Mouse (Mus musculus): ENCODE results near the gene Atcay.
"Not testable (repeated sequence)": the region's sequence is repeated elsewhere in the genome, so short reads cannot be mapped to it uniquely, and the experiment has no call there.

Gene Atcay

GRCm38 (mm10) chr10:81244146-81244545 is 13.5 kb upstream of the Atcay start:
- DNase-seq (ENCODE audit: extremely low spot score, low spot score): no peak

- no peak for DNase-seq (ENCODE audit: extremely low spot score, low spot score)
These were observed 11.4 kb upstream of the Atcay start for GRCm38 (mm10) chr10:81242021-81242420.

DNA sequence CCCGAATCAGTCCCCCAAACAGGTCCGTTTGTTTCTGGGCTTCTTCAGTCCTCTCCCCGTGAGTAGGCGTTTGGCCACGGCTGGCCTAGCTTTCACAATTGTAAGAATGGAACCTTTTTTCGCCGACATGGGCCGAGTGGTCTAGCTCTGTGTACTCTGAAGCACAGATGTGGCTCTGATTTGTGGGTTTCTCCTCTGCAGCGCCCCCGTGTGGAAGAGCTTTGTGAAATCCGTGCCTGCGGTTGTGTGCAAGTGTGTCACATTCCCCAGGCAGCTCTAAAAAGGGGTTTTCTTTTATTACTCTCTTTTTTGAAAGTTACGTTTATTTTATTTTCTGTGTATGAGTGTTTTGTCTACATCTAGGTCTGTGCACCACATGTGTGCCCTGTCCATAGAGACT is 10.2 kb upstream of the Atcay start:
- DNase-seq (ENCODE audit: extremely low spot score, low spot score): peak; percentile 76

DNA sequence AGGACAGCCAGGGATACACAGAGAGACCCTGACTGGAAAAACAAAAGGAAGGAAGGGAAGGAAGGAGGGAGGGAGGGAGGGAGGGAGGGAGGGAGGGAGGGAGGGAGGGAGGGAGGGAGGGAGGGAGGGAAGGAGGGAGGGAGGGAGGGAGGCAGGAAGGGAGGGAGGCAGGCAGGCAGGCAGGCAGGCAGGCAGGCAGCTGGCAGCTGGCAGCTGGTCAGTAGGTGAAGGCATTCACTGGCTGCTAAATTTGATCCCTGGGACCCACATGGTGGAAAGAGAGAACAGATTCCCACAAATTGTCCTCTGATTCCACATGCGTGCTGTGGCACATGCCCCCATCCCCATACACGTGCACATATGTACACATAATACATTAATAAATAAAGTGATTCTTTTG is 8.0 kb upstream of the Atcay start:
- DNase-seq (ENCODE audit: extremely low spot score, low spot score): no peak

DNA sequence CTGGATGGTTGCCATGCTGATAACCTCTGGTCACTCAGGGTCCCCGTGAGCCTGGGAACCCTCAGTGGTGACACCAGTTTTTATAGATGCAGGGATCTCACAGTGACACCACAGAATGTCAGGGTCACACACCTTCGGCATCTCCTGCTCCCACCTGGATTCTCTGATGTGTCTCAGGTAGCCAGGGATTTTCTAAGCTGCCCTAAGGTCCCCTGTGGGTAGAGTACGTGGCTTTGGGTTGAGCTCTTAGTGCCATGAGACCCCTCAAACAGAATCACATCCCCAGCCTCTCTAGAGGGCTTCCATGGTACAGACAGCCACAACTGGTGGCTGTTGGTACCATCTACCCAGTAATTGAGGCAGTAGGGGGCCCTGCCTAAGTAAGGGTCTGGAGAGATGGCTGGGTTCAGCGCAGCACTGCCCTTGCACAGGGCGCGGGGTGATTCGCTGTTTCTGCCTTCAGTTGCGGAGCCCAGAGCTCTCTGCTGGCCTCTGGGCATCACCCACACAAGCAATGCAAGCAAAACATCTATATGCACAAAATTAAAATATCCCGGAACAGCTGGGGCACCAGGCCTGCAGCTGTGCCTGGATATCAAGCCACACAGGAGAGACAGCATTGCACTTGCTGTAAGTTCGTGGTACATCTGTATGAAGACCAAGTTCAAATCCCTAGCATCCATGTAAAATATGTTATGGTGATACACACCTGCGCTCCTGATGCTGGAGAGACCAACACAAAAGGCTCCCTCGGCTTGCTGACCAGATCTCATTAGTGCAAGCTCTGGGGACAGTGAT is 6.0 kb upstream of the Atcay start:
- no peak for DNase-seq (ENCODE audit: extremely low spot score, low spot score)

DNA sequence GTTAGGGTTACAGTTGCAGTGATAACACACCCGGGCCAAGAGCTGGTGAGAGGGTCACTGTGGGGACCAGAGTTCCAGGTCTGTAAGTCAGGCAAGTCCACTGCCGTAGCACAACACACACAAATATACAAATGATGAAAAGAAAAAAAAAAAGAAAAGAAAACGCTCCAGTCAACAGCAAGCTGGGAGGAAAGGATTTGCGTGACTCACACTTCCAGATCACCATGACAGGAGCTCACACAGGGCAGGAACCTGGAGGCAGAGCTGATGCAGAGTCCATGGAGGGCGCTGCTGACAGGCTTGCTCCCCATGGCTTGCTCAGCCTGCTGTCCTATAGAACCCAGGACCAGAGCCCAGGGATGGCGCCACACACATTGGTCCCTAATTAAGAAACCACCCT is 3.6 kb upstream of the Atcay start:
- DNase-seq (ENCODE audit: extremely low spot score, low spot score): no peak

DNA sequence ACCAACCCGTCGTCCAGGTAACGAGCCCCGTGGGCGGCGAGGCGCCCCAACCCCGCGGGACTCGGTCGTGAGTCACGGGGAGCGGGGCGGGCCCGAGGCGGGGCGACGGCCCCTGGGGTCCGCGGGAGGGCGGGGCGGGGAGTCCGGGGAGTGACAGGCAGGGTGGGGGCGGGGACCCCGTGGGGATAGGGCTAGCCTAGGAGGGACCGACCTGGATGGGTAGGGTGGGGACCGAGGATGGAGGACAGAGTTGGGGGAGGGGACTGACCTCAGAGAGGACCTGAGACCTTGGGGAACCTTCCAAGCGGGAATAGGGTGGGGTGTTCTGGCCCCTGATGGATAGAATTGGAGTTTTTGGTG is 2.6 kb upstream of the Atcay start:
- DNase-seq (ENCODE audit: extremely low spot score, low spot score): no peak

DNA sequence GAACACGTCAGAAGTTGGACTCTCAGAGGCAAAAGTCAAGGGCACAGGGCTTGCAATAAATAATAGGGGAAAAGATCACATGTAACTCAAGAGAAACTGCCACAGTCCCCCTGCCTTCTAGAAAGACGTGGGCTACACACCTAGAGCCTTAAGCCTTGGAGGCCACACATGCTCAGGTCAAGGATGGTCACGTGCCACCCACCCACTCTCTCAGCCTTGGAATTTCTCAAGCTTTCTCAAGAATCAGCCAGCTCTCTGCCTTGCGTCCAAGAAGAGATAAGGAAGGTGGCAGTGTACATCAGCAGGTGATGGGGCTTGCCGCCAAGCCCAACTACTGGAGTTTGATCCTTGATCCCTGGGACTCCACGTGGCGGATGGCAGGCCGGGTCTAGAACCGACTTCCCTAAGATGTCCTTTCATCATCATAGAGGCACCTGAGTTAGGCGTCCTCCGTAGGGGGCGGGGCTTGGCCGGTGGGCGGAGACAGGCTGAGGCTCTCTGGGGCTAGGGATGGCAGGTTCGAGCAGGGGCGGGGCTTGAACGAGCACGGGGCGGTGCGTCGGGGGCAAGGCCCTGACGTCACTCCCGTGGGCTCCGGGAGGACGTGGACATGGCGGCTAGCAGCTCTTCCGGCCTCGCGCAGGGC is 2.1 kb upstream of the Atcay start, which contains the start of gene Zfr2:
Gene Zfr2 (plus strand): TSS at position 576 of the 646 bp plus-strand sequence.
- DNase-seq (ENCODE audit: extremely low spot score, low spot score): peak; percentile 81

DNA sequence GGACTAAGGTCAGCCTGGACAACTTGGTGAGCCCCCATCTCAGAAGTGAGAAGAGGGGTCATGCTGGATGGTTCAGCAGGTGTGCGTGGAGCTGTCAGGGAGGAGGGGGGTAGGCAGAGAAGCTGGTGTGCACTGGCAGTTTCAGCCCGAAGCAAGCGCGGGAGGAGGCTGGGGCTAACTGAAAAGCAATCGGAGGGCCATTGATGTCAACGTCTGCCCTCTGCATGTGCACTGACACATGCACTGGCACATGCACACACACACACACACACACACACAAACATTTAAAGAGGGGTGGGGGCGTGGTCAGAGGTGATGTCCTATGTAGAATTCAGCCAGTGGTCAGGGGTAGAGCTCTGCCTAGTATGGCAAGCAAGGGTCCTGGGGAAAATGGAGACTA is 803 bp upstream of the Atcay start:
- DNase-seq (ENCODE audit: extremely low spot score, low spot score): no peak

GRCm38 (mm10) chr10:81229735-81230437 is 747 bp downstream of the Atcay start:
- DNase-seq (ENCODE audit: extremely low spot score, low spot score): no peak

DNA sequence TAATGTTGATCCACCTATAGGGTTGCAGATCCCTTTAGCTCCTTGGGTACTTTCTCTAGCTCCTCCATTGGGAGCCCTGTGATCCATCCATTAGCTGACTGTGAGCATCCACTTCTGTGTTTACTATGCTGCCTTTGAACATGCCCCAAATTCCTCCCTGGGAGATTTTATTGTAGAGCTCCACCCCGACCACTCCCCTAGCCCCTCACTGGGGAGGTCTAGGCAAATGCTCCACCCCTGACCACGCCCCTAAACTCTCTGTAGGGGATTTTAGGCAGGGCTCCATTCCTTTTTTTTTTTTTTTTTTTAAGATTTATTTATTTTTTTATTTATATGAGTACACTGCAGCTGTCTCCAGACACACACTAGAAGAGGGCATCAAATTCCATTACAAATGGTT is 6.9 kb downstream of the Atcay start:
- not testable (repeated sequence) for DNase-seq (ENCODE audit: extremely low spot score, low spot score)

GRCm38 (mm10) chr10:81221402-81222015 is 9.1 kb downstream of the Atcay start:
- no peak for DNase-seq (ENCODE audit: extremely low spot score, low spot score)

DNA sequence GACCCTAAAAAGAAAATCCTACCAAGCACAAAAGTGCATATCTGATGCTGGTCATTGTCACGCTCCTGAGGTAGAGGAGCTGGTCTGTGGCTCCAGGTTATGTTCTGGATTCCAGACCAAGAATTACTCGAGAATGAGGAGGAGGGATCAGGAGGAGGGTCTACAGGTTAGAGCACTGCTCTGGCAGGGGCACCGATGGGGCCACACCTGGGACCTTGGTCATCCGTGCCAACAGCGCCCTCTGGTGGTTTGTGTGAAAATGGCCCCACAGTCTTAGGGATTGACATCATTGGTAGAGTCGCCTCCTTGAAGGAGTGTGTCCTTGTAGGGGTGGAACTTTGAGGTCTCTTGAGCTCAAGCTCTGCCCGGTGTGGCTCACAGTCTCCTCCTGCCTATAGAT is 12.7 kb downstream of the Atcay start:
- DNase-seq (ENCODE audit: extremely low spot score, low spot score): peak; percentile 60

GRCm38 (mm10) chr10:81217267-81217666 is 13.4 kb downstream of the Atcay start:
- not testable (repeated sequence) for DNase-seq (ENCODE audit: extremely low spot score, low spot score)

DNA sequence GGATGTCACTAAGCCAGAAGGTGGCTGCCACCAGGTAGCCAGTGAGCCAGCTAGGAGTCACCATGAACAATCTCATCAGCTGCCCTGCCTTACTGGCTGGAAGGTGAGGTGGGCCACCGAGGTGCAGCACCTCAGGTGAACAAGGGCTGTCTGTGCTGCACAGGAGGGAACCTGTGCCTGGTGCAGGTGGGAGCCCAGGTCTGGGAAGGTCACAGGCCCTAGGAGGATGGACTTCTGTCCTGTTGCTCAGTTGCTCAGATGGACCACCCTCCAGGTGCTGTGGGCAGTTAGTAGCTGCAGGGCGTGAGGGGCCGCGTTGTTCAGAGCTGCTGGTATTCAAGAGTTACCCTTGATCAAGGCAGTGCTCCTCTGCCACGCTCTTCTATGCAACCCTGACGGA is 13.8 kb downstream of the Atcay start:
- DNase-seq (ENCODE audit: extremely low spot score, low spot score): no peak

DNA sequence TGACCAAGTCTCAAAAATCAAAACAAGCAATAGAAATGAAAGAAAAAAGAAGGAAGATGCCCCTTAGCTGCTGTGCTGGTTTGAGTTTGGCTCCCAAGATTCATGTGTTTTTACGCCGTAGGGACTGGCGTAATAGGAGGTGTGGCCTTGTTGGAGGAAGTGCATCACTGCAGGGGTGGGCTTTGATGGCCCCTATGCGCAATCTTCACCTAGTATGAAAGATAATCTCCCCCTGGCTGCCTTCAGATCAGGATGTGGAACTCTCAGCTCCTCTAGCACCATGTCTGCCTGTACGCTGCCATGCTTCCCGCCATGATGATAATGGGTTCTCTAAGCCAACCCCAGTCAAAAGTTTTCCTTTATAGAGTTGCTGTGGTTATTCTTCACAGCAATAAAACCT is 14.4 kb downstream of the Atcay start:
- no peak for DNase-seq (ENCODE audit: extremely low spot score, low spot score)

- DNase-seq (ENCODE audit: extremely low spot score, low spot score): no peak
These were observed 20.5 kb downstream of the Atcay start for GRCm38 (mm10) chr10:81210154-81210553.

- DNase-seq (ENCODE audit: extremely low spot score, low spot score): no peak
These were observed 26.5 kb downstream of the Atcay start for GRCm38 (mm10) chr10:81204137-81204536.

- DNase-seq (ENCODE audit: extremely low spot score, low spot score): no peak
These were observed 27.5 kb downstream of the Atcay start for GRCm38 (mm10) chr10:81202978-81203720.

- DNase-seq (ENCODE audit: extremely low spot score, low spot score): no peak
These were observed 28.6 kb downstream of the Atcay start, which contains the start of gene Nmrk2 for GRCm38 (mm10) chr10:81201807-81202758. TSS of gene Nmrk2 (minus strand) at chr10:81202051.
